Mouse (Mus musculus) heart, embryonic 12.5 days (tissue): ENCODE measurements around the gene Tbx18. TPM values are rescaled to one million over a fixed set of nuclear protein-coding genes. Genes with fewer than 3 reads are reported as not detected.

Source experiments
- ATAC-seq: fragments of 200-750 bp; cut with Nextera tagmentation; 2 replicates; pipeline ENCODE4 v1.8.0; 2017; ENCODE audit warnings: moderate TSS enrichment, moderate library complexity; ENCODE audit not compliant: insufficient number of reproducible peaks, low FRiP score
- H3K27ac ChIP-seq: fragments of 300-500 bp; sonication (generic); 2 replicates; pipeline ENCODE4 v1.5.1; 2016; ENCODE audit warnings: mild to moderate bottlenecking, moderate library complexity; ENCODE audit not compliant: poor library complexity, severe bottlenecking
- H3K27me3 ChIP-seq: fragments of 300-500 bp; sonication (generic); replicated peaks from 2 replicates; pipeline ENCODE4 v1.6.1; 2016; ENCODE audit warnings: mild to moderate bottlenecking, moderate library complexity
- H3K36me3 ChIP-seq: fragments of 300-500 bp; sonication (generic); 2 replicates; pipeline ENCODE4 v1.6.1; 2016; ENCODE audit warnings: mild to moderate bottlenecking, moderate library complexity
- H3K4me1 ChIP-seq: fragments of 300-500 bp; sonication (generic); replicated peaks from 2 replicates; pipeline ENCODE4 v1.6.1; 2016; ENCODE audit warnings: mild to moderate bottlenecking
- H3K4me2 ChIP-seq: fragments of 300-500 bp; sonication (generic); 2 replicates; pipeline ENCODE4 v1.6.1; 2016; ENCODE audit warnings: mild to moderate bottlenecking, moderate library complexity
- H3K4me3 ChIP-seq: fragments of 300-500 bp; sonication (generic); 2 replicates; pipeline ENCODE4 v1.5.1; 2016; ENCODE audit warnings: mild to moderate bottlenecking
- H3K9ac ChIP-seq: fragments of 300-500 bp; sonication (generic); 2 replicates; pipeline ENCODE4 v1.6.1; 2016; ENCODE audit warnings: mild to moderate bottlenecking, moderate library complexity
- H3K9me3 ChIP-seq: fragments of 300-500 bp; sonication (generic); replicated peaks from 2 replicates; pipeline ENCODE4 v1.6.1; 2016; ENCODE audit warnings: mild to moderate bottlenecking, moderate library complexity
- WGBS: fragments of 180-500 bp; shearing (Covaris S2); methylation state at CpG from one replicate; pipeline ENCODE4 v1.1.7; 2016; 5-methylcytosine and 5-hydroxymethylcytosine counted together
- polyA plus RNA-seq: library from polyadenylated mRNA; unstranded; fragments of >200 nt; fragmentation: Nextera tagmentation; extraction: Ambion mirVana; gene quantifications from 2 replicates; pipeline ENCODE4 v1.2.1, GENCODE M21; 2016

Tbx18 gene
- polyA plus RNA-seq, 1 experiment from 2014 or later = 18.9 TPM

- ATAC-seq = no peak
- H3K36me3 ChIP-seq = peaks cover 27% of the 10 kb centered on the region
- H3K4me2 ChIP-seq = no peak overlapping the region
- H3K9ac ChIP-seq = no peak overlapping the region
- H3K9me3 ChIP-seq = no peaks in the 10 kb centered on the region
- no peaks in the 10 kb centered on the region for H3K4me1 ChIP-seq
- peaks cover 4% of the 10 kb centered on the region; the same call in 1 of the 2 replicates for H3K27me3 ChIP-seq
- no peak overlapping the region for H3K4me3 ChIP-seq
- no peak overlapping the region for H3K27ac ChIP-seq
Observed at GRCm38 (mm10) chr9:87708151-87708550, 22.9 kb downstream of the Tbx18 start.

GRCm38 (mm10) chr9:87702267-87702666 is 28.8 kb downstream of the Tbx18 start:
- peak; percentile 45; the same call in 1 of the 2 replicates for ATAC-seq
- Histone ChIP-seq H3K27ac (peak overlapping the region; percentile 44), H3K9me3 (0 out of 2 replicates have a peak, but pooled peaks cover 2% of the 10 kb centered on the region), H3K4me2 (no peak overlapping the region), H3K36me3 (peaks cover 23% of the 10 kb centered on the region), H3K9ac (no peak overlapping the region), H3K4me3 (no peak overlapping the region), H3K27me3 (peaks cover 4% of the 10 kb centered on the region; the same call in 1 of the 2 replicates), H3K4me1 (peaks cover 6% of the 10 kb centered on the region; the same call in 1 of the 2 replicates)
- WGBS = 24% methylated on average over 2 of the region's 2 CpGs

- H3K9me3 ChIP-seq = 0 out of 2 replicates have a peak, but pooled peaks cover 2% of the 10 kb centered on the region
- no peak overlapping the region for H3K27ac ChIP-seq
- no peak overlapping the region for H3K9ac ChIP-seq
- H3K4me1 ChIP-seq = no peaks in the 10 kb centered on the region
- H3K27me3 ChIP-seq = no peaks in the 10 kb centered on the region
- WGBS = 68% methylated on average over 9 of the region's 9 CpGs
- H3K4me2 ChIP-seq = no peak overlapping the region
- no peak overlapping the region for H3K4me3 ChIP-seq
- H3K36me3 ChIP-seq = peaks cover 2% of the 10 kb centered on the region; the same call in 1 of the 2 replicates
- ATAC-seq = no peak
Observed at GRCm38 (mm10) chr9:87686981-87687380, 44.1 kb downstream of the Tbx18 start.

- H3K27me3 ChIP-seq = no peaks in the 10 kb centered on the region
- no peak for ATAC-seq
- H3K4me2 ChIP-seq = no peak overlapping the region
- no peak overlapping the region for H3K27ac ChIP-seq
- H3K9ac ChIP-seq = no peak overlapping the region
- 71% methylated on average over 11 of the region's 11 CpGs for WGBS
- H3K4me1 ChIP-seq = 0 out of 2 replicates have a peak, but pooled peaks cover 4% of the 10 kb centered on the region
- H3K9me3 ChIP-seq = no peaks in the 10 kb centered on the region
- H3K36me3 ChIP-seq = no peaks in the 10 kb centered on the region
- no peak overlapping the region for H3K4me3 ChIP-seq
Observed at GRCm38 (mm10) chr9:87682247-87682646, 48.8 kb downstream of the Tbx18 start.
